Mouse (Mus musculus) small intestine, adult 2 months (tissue): ENCODE measurements around the gene Tesmin. TPM values are rescaled to one million over a fixed set of nuclear protein-coding genes. Genes with fewer than 3 reads are reported as not detected.

Experiments used
- H3K27ac ChIP-seq: fragments of 200-500 bp; 2 replicates; pipeline ENCODE4 v1.5.1; 2012; ENCODE audit warnings: low read depth, low read length, control low read depth, inconsistent platforms; ENCODE audit not compliant: insufficient read depth
- H3K27me3 ChIP-seq: fragments of 200-500 bp; 2 replicates; pipeline ENCODE4 v1.6.1; 2012; ENCODE audit warnings: mild to moderate bottlenecking, moderate library complexity, low read length, inconsistent platforms; ENCODE audit not compliant: control insufficient read depth, insufficient read depth
- H3K36me3 ChIP-seq: fragments of 200-500 bp; 2 replicates; pipeline ENCODE4 v1.6.1; 2012; ENCODE audit warnings: mild to moderate bottlenecking, low read length, control low read depth, inconsistent platforms; ENCODE audit not compliant: control insufficient read depth, insufficient read depth
- H3K4me1 ChIP-seq: fragments of 200-500 bp; 2 replicates; pipeline ENCODE4 v1.6.1; 2012; ENCODE audit warnings: low read length, inconsistent platforms, mixed read lengths; ENCODE audit not compliant: control insufficient read depth, insufficient read depth, insufficient read length
- H3K4me3 ChIP-seq: fragments of 200-500 bp; 2 replicates; pipeline ENCODE4 v1.5.1; 2012; ENCODE audit warnings: low read depth, mild to moderate bottlenecking, control low read depth, inconsistent platforms, low read length, moderate library complexity
- CTCF ChIP-seq: fragments of 200-500 bp; IDR thresholded peaks from 2 replicates; pipeline ENCODE4 v1.5.1; 2012; ENCODE audit warnings: low read depth, mild to moderate bottlenecking, control low read depth, inconsistent platforms, low read length, moderate library complexity, mixed read lengths; ENCODE audit not compliant: insufficient replicate concordance, insufficient read length; ENCODE audit errors: extremely low read depth
- POLR2A ChIP-seq: fragments of 200-500 bp; IDR thresholded peaks from 2 replicates; pipeline ENCODE4 v1.6.1; 2012; ENCODE audit warnings: low read depth, mild to moderate bottlenecking, control low read depth, inconsistent platforms, low read length, moderate library complexity
- WGBS: fragments of 180-500 bp; shearing (Covaris S2); methylation state at CpG from one replicate; pipeline ENCODE4 v1.1.7; 2018; 5-methylcytosine and 5-hydroxymethylcytosine counted together
- polyA plus RNA-seq: library from polyadenylated mRNA; depleted of rRNA; stranded (reverse); fragments of >200 nt; gene quantifications from 2 replicates; pipeline ENCODE4 v1.2.3, GENCODE M21; 2012; rRNA removed

Tesmin gene
- polyA plus RNA-seq, 1 experiment: 0.42 TPM

- peaks cover 21% of the 10 kb centered on the region for H3K36me3 ChIP-seq
- no peaks in the 10 kb centered on the region for H3K27me3 ChIP-seq
- peaks cover 15% of the 10 kb centered on the region; the same call in 1 of the 2 replicates for H3K4me1 ChIP-seq
- 6% methylated on average over 6 of the region's 6 CpGs for WGBS
- no peak overlapping the region for H3K27ac ChIP-seq
- H3K4me3 ChIP-seq: no peak overlapping the region
- TF ChIP-seq POLR2A (no peak), CTCF (peak; percentile 49; the same call in 1 of the 2 replicates)
Measured at GRCm38 (mm10) chr19:3451170-3451569, 62.5 kb downstream of the Tesmin start.

GRCm38 (mm10) chr19:3451649-3452048 lies 63.0 kb downstream of the Tesmin start:
- H3K4me3 ChIP-seq: no peak overlapping the region
- TF ChIP-seq POLR2A (no peak), CTCF (no peak)
- 12% methylated on average over 6 of the region's 6 CpGs for WGBS
- no peak overlapping the region; the same call in 1 of the 2 replicates for H3K27ac ChIP-seq
- H3K27me3 ChIP-seq: no peaks in the 10 kb centered on the region
- peaks cover 22% of the 10 kb centered on the region for H3K36me3 ChIP-seq
- H3K4me1 ChIP-seq: peaks cover 15% of the 10 kb centered on the region; the same call in 1 of the 2 replicates

Other genes starting within 250 kb of the Tesmin start
- gene Mrpl21, start 106.0 kb upstream of the Tesmin start, polyA plus RNA-seq: 29.0 and 34.3 TPM in 2 replicates
- gene Ighmbp2, start 105.8 kb upstream of the Tesmin start, polyA plus RNA-seq: 2.3 and 5.1 TPM in 2 replicates
- gene Cpt1a, start 66.5 kb upstream of the Tesmin start, polyA plus RNA-seq: 40.5 and 92.1 TPM in 2 replicates
- 12.3 and 200 TPM in 2 replicates for gene Gal, start 25.7 kb downstream of the Tesmin start, polyA plus RNA-seq
- gene Ppp6r3, start 186.9 kb downstream of the Tesmin start, polyA plus RNA-seq: 25.5 and 67.9 TPM in 2 replicates